Mouse (Mus musculus) testis, adult 2 months (tissue): Measurements from ENCODE around the gene Nyap1. TPM values are rescaled to one million over a fixed set of nuclear protein-coding genes. Genes with fewer than 3 reads are reported as not detected.
"Not testable (repeated sequence)": the region's sequence is repeated elsewhere in the genome, so short reads cannot be mapped to it uniquely, and the experiment has no call there.

Source experiments
- H3K27ac ChIP-seq: fragments of 200-500 bp; 2 replicates; pipeline ENCODE4 v1.5.1; 2012; ENCODE audit warnings: low read depth, low read length; ENCODE audit not compliant: control insufficient read depth, insufficient read depth
- H3K27me3 ChIP-seq: fragments of 200-500 bp; 2 replicates; pipeline ENCODE4 v1.6.1; 2012; ENCODE audit warnings: mild to moderate bottlenecking, low read length, moderate library complexity; ENCODE audit not compliant: control insufficient read depth, insufficient read depth
- H3K36me3 ChIP-seq: fragments of 200-500 bp; 2 replicates; pipeline ENCODE4 v1.6.1; 2012; ENCODE audit warnings: mild to moderate bottlenecking, low read length; ENCODE audit not compliant: control insufficient read depth, insufficient read depth
- H3K4me1 ChIP-seq: fragments of 200-500 bp; 2 replicates; pipeline ENCODE4 v1.6.1; 2012; ENCODE audit warnings: low read length; ENCODE audit not compliant: control insufficient read depth, insufficient read depth
- H3K4me3 ChIP-seq: fragments of 200-500 bp; 2 replicates; pipeline ENCODE4 v1.5.1; 2012; ENCODE audit warnings: low read depth, mild to moderate bottlenecking, low read length, moderate library complexity, mixed read lengths; ENCODE audit not compliant: control insufficient read depth
- CTCF ChIP-seq: fragments of 200-500 bp; IDR thresholded peaks from 2 replicates; pipeline ENCODE4 v1.5.1; 2012; ENCODE audit warnings: low read depth, mild to moderate bottlenecking, inconsistent platforms, low read length, moderate library complexity; ENCODE audit not compliant: control insufficient read depth, insufficient read depth, insufficient replicate concordance
- POLR2A ChIP-seq: fragments of 200-500 bp; IDR thresholded peaks from 2 replicates; pipeline ENCODE4 v1.6.1; 2012; ENCODE audit warnings: low read depth, mild to moderate bottlenecking, inconsistent platforms, low read length, moderate library complexity; ENCODE audit not compliant: control insufficient read depth
- polyA plus RNA-seq: library from polyadenylated mRNA; depleted of rRNA; stranded (reverse); fragments of >200 nt; gene quantifications from 2 replicates; pipeline ENCODE4 v1.2.3, GENCODE M21; 2012

The Nyap1 gene
- polyA plus RNA-seq, 1 experiment = 0.98 TPM

DNA sequence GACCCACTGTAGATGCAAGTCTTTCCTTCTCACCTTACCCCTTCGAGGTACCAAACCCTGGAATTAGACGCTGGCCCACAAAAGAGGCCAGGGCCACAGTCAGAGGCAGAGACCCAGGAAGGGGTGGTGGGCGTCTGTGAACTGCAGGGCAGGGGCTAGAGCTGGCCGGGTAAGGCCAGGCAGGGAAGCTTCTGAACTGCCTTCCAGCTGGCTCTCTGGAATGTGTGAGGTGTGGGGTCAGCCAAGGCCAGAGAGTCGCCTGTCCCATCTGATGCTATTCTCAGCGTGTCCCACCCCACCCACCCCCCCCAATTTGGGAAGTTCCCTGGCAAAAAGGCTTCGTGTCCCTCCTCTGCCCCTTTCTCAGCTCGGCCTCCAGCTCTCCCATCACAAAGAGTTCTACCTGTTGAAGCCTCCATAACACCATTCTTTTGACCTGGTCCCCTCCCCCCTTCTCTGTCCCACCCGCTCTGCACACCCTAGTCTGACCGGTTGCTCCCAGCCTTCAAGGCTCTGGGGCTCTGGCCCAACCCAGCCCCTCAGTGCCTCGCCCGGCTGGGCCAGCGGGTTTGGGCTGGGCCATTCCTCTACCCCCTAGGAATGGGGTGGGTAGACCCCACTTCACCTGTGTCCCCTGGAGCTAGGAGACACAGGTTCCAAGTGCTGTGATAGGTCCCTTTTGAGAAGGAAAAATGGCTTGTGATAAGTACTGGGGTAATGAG is 11.9 kb upstream of the Nyap1 start:
- no peak overlapping the region for H3K4me3 ChIP-seq
- H3K4me1 ChIP-seq = peaks cover 6% of the 10 kb centered on the region
- H3K27ac ChIP-seq = no peak overlapping the region
- H3K36me3 ChIP-seq = no peaks in the 10 kb centered on the region
- TF ChIP-seq CTCF (no peak), POLR2A (no peak)
- H3K27me3 ChIP-seq = no peaks in the 10 kb centered on the region

DNA sequence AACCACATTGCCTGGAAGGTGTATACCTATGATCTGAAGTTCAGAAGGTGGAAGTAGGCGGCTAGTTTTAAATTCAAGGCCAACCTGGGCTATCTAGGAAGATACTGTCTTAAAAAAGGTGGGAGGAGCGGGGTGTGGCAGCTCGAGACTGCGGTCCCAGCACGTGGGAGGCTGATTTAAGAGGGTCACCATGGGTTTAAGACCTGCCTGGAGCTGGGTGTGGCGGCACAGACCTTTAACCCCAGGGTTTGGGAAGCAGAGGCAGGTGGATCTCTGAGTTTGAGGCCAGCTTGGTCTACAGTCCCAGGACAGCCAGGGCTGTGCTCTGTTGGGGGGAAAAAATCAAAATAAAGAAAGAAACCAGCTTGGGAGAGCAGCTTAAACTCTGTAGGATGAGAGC is 10.6 kb upstream of the Nyap1 start:
- peaks cover 8% of the 10 kb centered on the region for H3K4me1 ChIP-seq
- TF ChIP-seq CTCF (no peak), POLR2A (no peak)
- H3K27ac ChIP-seq = no peak overlapping the region
- H3K27me3 ChIP-seq = no peaks in the 10 kb centered on the region
- no peak overlapping the region for H3K4me3 ChIP-seq
- no peaks in the 10 kb centered on the region for H3K36me3 ChIP-seq

GRCm38 (mm10) chr5:137751221-137751887 is 9.9 kb upstream of the Nyap1 start:
- TF ChIP-seq CTCF = no peak
- TF ChIP-seq POLR2A = no peak
- H3K27me3 ChIP-seq = no peaks in the 10 kb centered on the region
- peaks cover 7% of the 10 kb centered on the region for H3K4me1 ChIP-seq
- H3K27ac ChIP-seq = no peak overlapping the region
- H3K36me3 ChIP-seq = no peaks in the 10 kb centered on the region
- no peak overlapping the region for H3K4me3 ChIP-seq

- not testable (repeated sequence) for H3K27ac ChIP-seq, H3K27me3 ChIP-seq, H3K4me3 ChIP-seq, H3K36me3 ChIP-seq, H3K4me1 ChIP-seq
These were observed 8.8 kb upstream of the Nyap1 start for GRCm38 (mm10) chr5:137750212-137750611.

- no peak overlapping the region for H3K4me3 ChIP-seq
- TF ChIP-seq POLR2A = no peak
- TF ChIP-seq CTCF = no peak
- no peak overlapping the region for H3K27ac ChIP-seq
These were observed 7.9 kb upstream of the Nyap1 start for GRCm38 (mm10) chr5:137749196-137749836.

DNA sequence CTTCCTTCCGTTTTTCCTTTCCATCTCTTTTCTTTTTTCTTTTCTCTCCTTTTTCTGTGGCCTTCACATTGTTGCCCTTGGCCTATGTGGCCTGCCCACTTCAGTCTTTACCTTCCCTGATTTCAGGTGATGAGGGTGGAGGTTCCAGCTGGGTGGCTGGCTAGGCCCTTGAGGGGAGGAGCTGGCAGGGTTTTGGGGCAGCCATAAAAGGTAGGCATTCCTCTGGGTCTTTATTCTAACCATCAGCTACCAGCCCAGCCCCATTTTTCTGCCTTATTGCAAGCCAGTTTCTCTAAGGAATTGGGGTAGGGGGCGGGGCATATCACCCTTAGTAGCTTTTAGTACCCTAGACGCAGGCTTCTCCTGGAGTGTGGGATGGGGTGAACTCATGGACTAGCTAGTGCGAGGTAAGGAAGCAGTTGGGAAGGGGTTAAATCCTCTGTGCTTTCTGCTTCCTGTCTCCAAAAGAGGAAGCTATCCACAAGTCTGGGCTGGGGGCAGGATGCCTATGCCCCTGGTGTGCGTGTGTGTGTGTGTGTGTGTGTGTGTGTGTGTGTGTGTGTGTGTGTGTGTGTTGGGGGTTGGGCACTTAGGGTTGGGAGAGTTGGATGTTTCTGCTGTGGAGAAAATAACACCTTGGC is 6.8 kb upstream of the Nyap1 start:
- H3K27ac ChIP-seq = 0 out of 2 replicates have a peak overlapping the region, but pooled peaks have one; percentile 9
- H3K27me3 ChIP-seq = no peaks in the 10 kb centered on the region
- no peaks in the 10 kb centered on the region for H3K36me3 ChIP-seq
- H3K4me1 ChIP-seq = peaks cover 7% of the 10 kb centered on the region
- TF ChIP-seq CTCF (no peak), POLR2A (no peak)
- H3K4me3 ChIP-seq = no peak overlapping the region; the same call in 1 of the 2 replicates

More at GRCm38 (mm10) chr5:137749196-137749836, 7.9 kb upstream of the Nyap1 start:
- Histone ChIP-seq H3K4me1 (peaks cover 7% of the 10 kb centered on the region), H3K27me3 (no peaks in the 10 kb centered on the region), H3K36me3 (no peaks in the 10 kb centered on the region)

- peaks cover 7% of the 10 kb centered on the region for H3K4me1 ChIP-seq
- H3K27me3 ChIP-seq = no peaks in the 10 kb centered on the region
- H3K4me3 ChIP-seq = peak overlapping the region; percentile 80
- no peak for TF ChIP-seq POLR2A
- no peak overlapping the region for H3K27ac ChIP-seq
- H3K36me3 ChIP-seq = no peaks in the 10 kb centered on the region
These were observed 6.0 kb upstream of the Nyap1 start for GRCm38 (mm10) chr5:137747326-137747961.
